Mouse (Mus musculus): Measurements from ENCODE around the gene Iqgap2. TPM values are rescaled to one million over a fixed set of nuclear protein-coding genes. Genes with fewer than 3 reads are reported as not detected.

Iqgap2 gene
- polyA plus RNA-seq, 1 experiment: 48.2 TPM

DNA sequence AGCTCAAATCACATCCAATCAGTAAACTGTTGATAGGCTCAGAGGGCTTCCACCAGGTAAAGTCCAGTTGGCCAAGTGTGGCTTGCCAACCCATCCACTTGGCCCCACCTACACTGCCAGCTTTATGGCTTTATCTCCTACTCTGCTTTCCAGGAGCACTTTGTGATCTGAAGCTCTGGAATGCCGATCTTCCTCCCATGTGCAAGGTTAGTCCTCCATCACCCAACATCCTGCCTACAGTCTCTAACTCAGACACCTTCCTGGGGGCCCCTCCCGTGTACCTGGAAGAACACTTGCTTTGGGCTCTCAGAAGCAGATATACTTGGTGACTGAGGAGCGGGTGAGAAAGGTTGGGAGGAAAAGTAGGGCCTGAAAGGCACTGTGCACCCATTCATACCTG, 300.1 kb downstream of the Iqgap2 start:
- Histone ChIP-seq H3K4me3 (ENCODE audit: insufficient read depth, low read length) (no peak overlapping the region), H3K27ac (ENCODE audit: insufficient read depth, low read depth, low read length) (no peak overlapping the region), H3K4me1 (ENCODE audit: control insufficient read depth, insufficient read depth, low read length) (peaks cover 5% of the 10 kb centered on the region; the same call in 1 of the 2 replicates)
- TF ChIP-seq CTCF (IDR thresholded peaks at IDR 0.05; ENCODE audit: low read depth, low read length) (no peak), POLR2A (IDR thresholded peaks at IDR 0.05; ENCODE audit: borderline replicate concordance, low read depth, low read length) (no peak)

DNA sequence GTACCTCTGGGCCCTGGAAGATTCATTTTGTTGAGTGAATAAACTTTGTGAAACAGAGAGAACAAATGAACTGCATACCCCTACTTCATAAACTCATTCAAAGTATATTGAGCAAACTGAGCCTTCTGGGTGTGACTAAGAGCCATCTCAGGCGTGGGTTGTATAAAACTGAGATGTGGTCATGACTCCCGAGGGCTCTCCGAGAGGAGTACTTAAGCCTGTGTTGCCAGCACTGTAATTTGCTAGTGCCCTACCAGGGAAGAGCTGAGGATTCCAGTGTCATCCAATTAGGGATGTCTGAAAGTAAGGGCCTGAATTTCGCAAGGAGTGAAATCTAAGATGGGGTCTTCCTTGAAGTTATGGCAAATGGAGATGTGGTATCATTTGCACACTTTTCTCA, 304.1 kb downstream of the Iqgap2 start:
- H3K27ac ChIP-seq (ENCODE audit: insufficient read depth, low read depth, low read length): no peak overlapping the region
- H3K4me3 ChIP-seq (ENCODE audit: insufficient read depth, low read length): no peak overlapping the region
- peaks cover under 1% of the 10 kb centered on the region; the same call in 1 of the 2 replicates for H3K4me1 ChIP-seq (ENCODE audit: control insufficient read depth, insufficient read depth, low read length)
- TF ChIP-seq CTCF (IDR thresholded peaks at IDR 0.05; ENCODE audit: low read depth, low read length): no peak
- no peak for TF ChIP-seq POLR2A (IDR thresholded peaks at IDR 0.05; ENCODE audit: borderline replicate concordance, low read depth, low read length)

DNA sequence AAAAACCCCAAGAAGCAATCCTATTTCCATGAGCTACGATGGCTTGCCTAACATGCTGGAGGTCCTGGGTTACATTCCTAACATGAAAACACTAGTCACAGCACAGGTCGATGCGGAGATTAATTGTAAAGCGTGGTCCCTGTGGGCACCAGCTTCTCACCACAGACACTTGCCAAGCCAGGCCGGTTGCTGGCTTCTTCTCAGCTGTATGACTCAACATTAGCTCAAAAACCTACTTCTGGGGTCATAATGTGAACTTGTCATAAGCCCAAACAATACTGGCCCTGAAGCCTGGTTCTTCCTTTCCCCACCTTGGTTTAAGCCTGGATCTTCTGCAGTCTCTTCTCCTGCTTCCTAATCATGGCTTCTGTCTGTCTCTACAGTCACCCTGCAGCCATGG, 306.8 kb downstream of the Iqgap2 start:
- Histone ChIP-seq H3K4me1 (ENCODE audit: control insufficient read depth, insufficient read depth, low read length) (no peaks in the 10 kb centered on the region), H3K27ac (ENCODE audit: insufficient read depth, low read depth, low read length) (no peak overlapping the region)
- TF ChIP-seq POLR2A (IDR thresholded peaks at IDR 0.05; ENCODE audit: borderline replicate concordance, low read depth, low read length): no peak
- TF ChIP-seq CTCF (IDR thresholded peaks at IDR 0.05; ENCODE audit: low read depth, low read length): no peak

DNA sequence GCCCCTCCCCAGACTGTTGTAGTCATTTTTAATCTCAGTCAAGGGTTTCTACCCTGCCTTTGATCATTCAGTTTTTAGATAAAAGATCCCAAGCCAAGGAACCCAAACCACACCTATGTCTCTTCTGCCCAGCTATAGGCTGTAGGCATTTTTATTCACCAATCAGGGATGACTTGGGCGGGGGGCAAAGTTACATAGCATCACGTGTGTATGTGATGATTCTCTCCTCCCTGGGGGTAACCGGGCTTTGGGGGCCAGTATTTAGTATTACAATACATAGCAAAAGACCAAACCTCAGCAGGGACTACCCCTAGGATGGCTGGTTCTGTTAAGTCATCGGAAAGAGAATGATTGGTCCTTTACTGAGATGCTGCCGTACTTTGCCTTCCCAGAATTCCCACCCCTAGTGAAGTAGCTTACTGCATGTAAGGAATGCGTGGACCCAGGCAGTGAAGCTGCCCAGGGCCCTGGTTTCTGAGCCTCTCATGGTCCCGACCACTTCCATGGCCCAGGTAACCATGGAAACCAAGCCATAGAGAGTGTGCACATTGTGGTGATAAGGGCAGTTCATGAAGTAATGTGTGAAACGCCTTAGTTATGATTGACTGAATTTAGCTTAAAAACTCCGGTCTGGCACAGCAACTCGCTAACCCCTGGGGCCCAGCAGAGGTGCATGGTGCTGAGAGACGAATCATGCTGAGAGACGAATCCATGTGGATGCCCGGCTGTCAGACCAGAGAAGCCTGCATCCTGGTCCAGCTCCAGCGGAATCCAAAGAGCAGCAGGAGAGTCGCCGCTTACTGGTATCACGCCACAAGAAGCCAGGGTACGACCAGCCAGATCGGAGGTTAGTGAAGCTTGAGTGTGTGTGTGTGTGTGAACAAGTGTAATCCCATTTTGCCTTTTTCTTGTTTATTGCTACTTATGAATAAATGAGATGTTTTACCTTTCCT, 308.2 kb downstream of the Iqgap2 start:
- H3K27ac ChIP-seq (ENCODE audit: insufficient read depth, low read depth, low read length): no peak overlapping the region

More for the DNA sequence above, 306.8 kb downstream of the Iqgap2 start:
- H3K4me3 ChIP-seq (ENCODE audit: insufficient read depth, low read length): no peak overlapping the region

DNA sequence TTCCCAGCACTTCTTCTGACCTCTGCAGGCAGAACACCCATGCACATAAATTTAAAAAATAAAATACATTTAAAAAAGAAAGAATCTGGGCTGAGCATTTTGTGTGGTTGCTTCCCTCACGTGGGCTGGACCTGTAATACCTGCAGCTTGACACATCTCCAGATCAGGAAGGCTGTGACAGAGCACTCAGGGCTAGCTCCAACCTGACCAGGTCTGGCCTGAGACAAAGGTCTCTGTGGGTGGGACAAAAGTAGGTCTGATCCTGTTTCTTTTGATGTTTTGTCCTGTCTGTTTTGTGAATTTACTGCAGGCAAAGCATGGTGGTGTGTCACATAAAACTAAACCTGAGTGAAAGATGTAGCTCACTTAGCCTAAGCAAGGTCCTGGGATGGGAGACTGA, 309.9 kb downstream of the Iqgap2 start:
- no peaks in the 10 kb centered on the region for H3K4me1 ChIP-seq (ENCODE audit: control insufficient read depth, insufficient read depth, low read length)
- TF ChIP-seq CTCF (IDR thresholded peaks at IDR 0.05; ENCODE audit: low read depth, low read length) (no peak), POLR2A (IDR thresholded peaks at IDR 0.05; ENCODE audit: borderline replicate concordance, low read depth, low read length) (no peak)
- H3K4me3 ChIP-seq (ENCODE audit: insufficient read depth, low read length): no peak overlapping the region
- no peak overlapping the region for H3K27ac ChIP-seq (ENCODE audit: insufficient read depth, low read depth, low read length)

More for the DNA sequence above, 308.2 kb downstream of the Iqgap2 start:
- Histone ChIP-seq H3K4me1 (ENCODE audit: control insufficient read depth, insufficient read depth, low read length) (no peaks in the 10 kb centered on the region), H3K4me3 (ENCODE audit: insufficient read depth, low read length) (no peak overlapping the region)
- TF ChIP-seq POLR2A (IDR thresholded peaks at IDR 0.05; ENCODE audit: borderline replicate concordance, low read depth, low read length) (no peak), CTCF (IDR thresholded peaks at IDR 0.05; ENCODE audit: low read depth, low read length) (no peak)

DNA sequence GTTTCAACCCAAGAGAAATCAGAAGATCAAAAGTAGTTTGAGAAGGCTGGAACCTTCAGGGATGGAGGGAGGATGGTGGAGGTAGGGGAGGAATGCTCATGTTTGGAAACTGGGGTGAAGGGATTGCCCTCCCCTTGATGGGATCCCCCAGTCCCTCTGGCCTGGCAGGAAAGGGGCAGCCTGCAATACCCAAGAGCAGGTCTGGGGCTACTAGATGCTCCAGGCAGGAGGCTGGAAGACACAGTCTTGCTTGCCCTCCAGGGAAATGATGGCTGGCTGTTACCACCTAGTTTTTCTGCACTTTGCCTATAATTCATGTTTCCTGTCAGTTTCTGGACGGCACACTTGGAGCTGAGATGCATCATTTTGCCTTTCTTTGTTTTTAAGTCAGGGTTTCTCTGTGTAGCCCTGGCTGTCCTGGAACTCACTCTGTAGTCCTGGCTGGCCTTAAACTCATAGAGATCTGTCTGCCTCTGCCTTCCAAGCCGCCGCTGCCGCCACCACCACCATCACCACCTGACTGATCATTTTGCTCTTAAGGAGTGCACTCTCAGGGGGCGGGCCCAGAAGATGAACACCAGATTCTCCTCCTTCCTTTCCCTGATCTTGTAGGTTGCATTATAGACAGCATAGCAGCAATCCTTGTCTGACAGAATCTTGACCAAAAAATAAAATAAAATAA, 313.6 kb downstream of the Iqgap2 start:
- Histone ChIP-seq H3K4me1 (ENCODE audit: control insufficient read depth, insufficient read depth, low read length) (no peaks in the 10 kb centered on the region), H3K27ac (ENCODE audit: insufficient read depth, low read depth, low read length) (no peak overlapping the region), H3K4me3 (ENCODE audit: insufficient read depth, low read length) (no peak overlapping the region)
- TF ChIP-seq POLR2A (IDR thresholded peaks at IDR 0.05; ENCODE audit: borderline replicate concordance, low read depth, low read length) (no peak), CTCF (IDR thresholded peaks at IDR 0.05; ENCODE audit: low read depth, low read length) (no peak)

Other genes starting within 250 kb of the Iqgap2 start
- not detected in 2 replicates for gene F2rl2, start 195.1 kb downstream of the Iqgap2 start, polyA plus RNA-seq (2012; ENCODE audit: insufficient read depth, insufficient read length, missing spikeins)
- 14.8 and 16.9 TPM in 2 replicates for gene Gm20075, start 189.5 kb upstream of the Iqgap2 start, polyA plus RNA-seq (2012; ENCODE audit: insufficient read depth, insufficient read length, missing spikeins)
- 1.7 and 2.8 TPM in 2 replicates for gene Gm17190, start 190.1 kb upstream of the Iqgap2 start, polyA plus RNA-seq (2012; ENCODE audit: insufficient read depth, insufficient read length, missing spikeins)
- not detected in 2 replicates for gene Sv2c, start 240.7 kb upstream of the Iqgap2 start, polyA plus RNA-seq (2012; ENCODE audit: insufficient read depth, insufficient read length, missing spikeins)